26 mouse cellular contexts compared by ENCODE assay signal in genomic region chr19:25180547-25180946, GRCm38 (mm10). TPM values are rescaled to one million over a fixed set of nuclear protein-coding genes. Genes with fewer than 3 reads are reported as not detected.
A peak's percentile ranks its signal among the peaks of the same experiment; 100 is the strongest.
DNase-seq lines count a peak whose midpoint lies in the region; ATAC-seq and TF ChIP-seq lines count a peak whose summit lies in the region.
"Had no signal": no experiment of that assay in that cellular context is flagged by ENCODE, and none has a peak within 500 bp of the region (broad histone marks: within the 10 kb centered on the region; RNA-seq: fewer than 3 reads in every experiment).

No protein-coding gene starts in this region.

- H3K4me3 ChIP-seq in heart, embryonic 10.5 days: no peak overlapping the region
- H3K4me3 ChIP-seq in heart, embryonic 13.5 days: no peak overlapping the region
- H3K4me3 ChIP-seq in heart, embryonic 16.5 days (ENCODE audit: low read length): no peak overlapping the region
- H3K4me3 ChIP-seq in limb, embryonic 14.5 days (replicated peaks; ENCODE audit: low read length): no peak overlapping the region
- H3K4me3 ChIP-seq in limb, embryonic 10.5 days: no peak overlapping the region
- H3K4me3 ChIP-seq: forebrain, embryonic 10.5 days; forebrain, embryonic 13.5 days had no signal

- no peak for DNase-seq in heart, embryonic 10.5 days (ENCODE audit: low spot score)
- DNase-seq in heart, postnatal 10 days: no peak
- no peak for DNase-seq in heart, adult 18-20 months
- DNase-seq in heart, adult 9 months (ENCODE audit: low spot score in 2 of 2): no peak
- DNase-seq in limb, embryonic 14.5 days (ENCODE audit: low spot score): peak; percentile 60
- DNase-seq in limb, embryonic 10.5 days (ENCODE audit: low spot score): no peak
- DNase-seq: adrenal gland, adult 2 months; adrenal gland, postnatal 14 days; cerebellum, adult 11 months; cerebellum, adult 8-10 months; cerebellum, postnatal 14 days; gastrocnemius, postnatal 10 days; gastrocnemius, postnatal 36 days; kidney, adult 18-20 months; kidney, adult 9 months had no signal

- H3K9ac ChIP-seq in heart, embryonic 13.5 days: no peak overlapping the region
- 0 out of 2 replicates have a peak overlapping the region, but pooled peaks have one; percentile 12 for H3K9ac ChIP-seq in heart, embryonic 16.5 days (ENCODE audit: low read length)
- no peak overlapping the region for H3K9ac ChIP-seq in limb, embryonic 14.5 days (ENCODE audit: low read depth, low read length, severe bottlenecking)
- H3K9ac ChIP-seq: forebrain, embryonic 13.5 days; hindbrain, embryonic 14.5 days had no signal

- no peak for TF ChIP-seq POLR2A in limb, embryonic 14.5 days (IDR thresholded peaks at IDR 0.05; ENCODE audit: borderline replicate concordance, extremely low read depth, insufficient read depth, insufficient read length)

- H3K27ac ChIP-seq in heart, embryonic 10.5 days: peak overlapping the region; percentile 52
- peak overlapping the region; percentile 81 for H3K27ac ChIP-seq in heart, embryonic 13.5 days (replicated peaks)
- peak overlapping the region; percentile 76 for H3K27ac ChIP-seq in heart, embryonic 16.5 days (ENCODE audit: low read length)
- no peak overlapping the region for H3K27ac ChIP-seq in limb, embryonic 14.5 days (replicated peaks; ENCODE audit: low read depth, low read length)
- H3K27ac ChIP-seq in limb, embryonic 10.5 days: no peak overlapping the region
- H3K27ac ChIP-seq: forebrain, embryonic 10.5 days; forebrain, embryonic 13.5 days; hindbrain, embryonic 14.5 days; hindbrain, postnatal 0 days had no signal

- no peak for ATAC-seq in heart, embryonic 13.5 days (ENCODE audit: extremely low read depth, insufficient number of reproducible peaks, low FRiP score, low TSS enrichment)
- ATAC-seq in heart, embryonic 16.5 days (replicated peaks; ENCODE audit: extremely low read depth, insufficient read depth, low FRiP score): peak; percentile 46; the same call in 1 of the 2 replicates
- no peak for ATAC-seq in limb, embryonic 14.5 days (ENCODE audit: low FRiP score, low read depth)
- ATAC-seq: forebrain, embryonic 13.5 days; forebrain, embryonic 16.5 days; hindbrain, postnatal 0 days; inflammation-experienced regulatory T-cells, adult 6 months; intestine, embryonic 16.5 days had no signal

- H3K27me3 ChIP-seq in heart, embryonic 10.5 days (ENCODE audit: insufficient read depth, poor library complexity, severe bottlenecking): no peaks in the 10 kb centered on the region
- no peaks in the 10 kb centered on the region for H3K27me3 ChIP-seq in heart, embryonic 13.5 days (replicated peaks)
- no peaks in the 10 kb centered on the region for H3K27me3 ChIP-seq in heart, embryonic 16.5 days (ENCODE audit: control insufficient read depth, insufficient read depth, low read length)
- H3K27me3 ChIP-seq in limb, embryonic 14.5 days (ENCODE audit: control insufficient read depth, insufficient read depth, low read length): no peaks in the 10 kb centered on the region
- H3K27me3 ChIP-seq in limb, embryonic 10.5 days (ENCODE audit: low read depth, poor library complexity, severe bottlenecking): no peaks in the 10 kb centered on the region
- H3K27me3 ChIP-seq: forebrain, embryonic 13.5 days had no signal

- 79% methylated on average over 6 of the region's 6 CpGs for WGBS in heart, embryonic 10.5 days
- WGBS in heart, embryonic 13.5 days: 64% methylated on average over 6 of the region's 6 CpGs
- WGBS in heart, embryonic 16.5 days: 68% methylated on average over 6 of the region's 6 CpGs
- WGBS in limb, embryonic 14.5 days: 81% methylated on average over 6 of the region's 6 CpGs
- 92% methylated on average over 6 of the region's 6 CpGs for WGBS in limb, embryonic 10.5 days

- H3K9me3 ChIP-seq in heart, embryonic 10.5 days: no peaks in the 10 kb centered on the region
- H3K9me3 ChIP-seq in heart, embryonic 13.5 days: no peaks in the 10 kb centered on the region
- H3K9me3 ChIP-seq in heart, embryonic 16.5 days (replicated peaks; ENCODE audit: control insufficient read depth, low read length): peaks cover 2% of the 10 kb centered on the region; the same call in 1 of the 2 replicates
- H3K9me3 ChIP-seq in limb, embryonic 14.5 days (ENCODE audit: control insufficient read depth, low read length): no peaks in the 10 kb centered on the region
- H3K9me3 ChIP-seq in limb, embryonic 10.5 days (replicated peaks): no peaks in the 10 kb centered on the region
- H3K9me3 ChIP-seq: forebrain, embryonic 10.5 days; forebrain, embryonic 13.5 days had no signal

- peak overlapping the region; percentile 18; the same call in 1 of the 2 replicates for H3K4me2 ChIP-seq in heart, embryonic 13.5 days
- 0 out of 2 replicates have a peak overlapping the region, but pooled peaks have one; percentile 15 for H3K4me2 ChIP-seq in heart, embryonic 16.5 days (ENCODE audit: low read depth, low read length)
- no peak overlapping the region for H3K4me2 ChIP-seq in limb, embryonic 14.5 days (replicated peaks; ENCODE audit: low read depth, low read length, severe bottlenecking)
- H3K4me2 ChIP-seq: forebrain, embryonic 13.5 days; hindbrain, embryonic 14.5 days had no signal

- H3K4me1 ChIP-seq in heart, embryonic 10.5 days: peaks cover 9% of the 10 kb centered on the region
- peaks cover 40% of the 10 kb centered on the region for H3K4me1 ChIP-seq in heart, embryonic 13.5 days
- H3K4me1 ChIP-seq in heart, embryonic 16.5 days (ENCODE audit: control insufficient read depth, insufficient read depth, low read length): peaks cover 11% of the 10 kb centered on the region
- peaks cover 9% of the 10 kb centered on the region for H3K4me1 ChIP-seq in limb, embryonic 14.5 days (ENCODE audit: control insufficient read depth, insufficient read depth, low read length)
- peaks cover 5% of the 10 kb centered on the region; the same call in 1 of the 2 replicates for H3K4me1 ChIP-seq in limb, embryonic 10.5 days
- H3K4me1 ChIP-seq: forebrain, embryonic 13.5 days had no signal

- no peaks in the 10 kb centered on the region for H3K36me3 ChIP-seq in heart, embryonic 10.5 days
- no peaks in the 10 kb centered on the region for H3K36me3 ChIP-seq in heart, embryonic 13.5 days
- H3K36me3 ChIP-seq in heart, embryonic 16.5 days (ENCODE audit: control insufficient read depth, insufficient read depth): no peaks in the 10 kb centered on the region
- H3K36me3 ChIP-seq in limb, embryonic 14.5 days (ENCODE audit: control insufficient read depth, insufficient read depth, low read length): no peaks in the 10 kb centered on the region
- no peaks in the 10 kb centered on the region for H3K36me3 ChIP-seq in limb, embryonic 10.5 days
- H3K36me3 ChIP-seq: forebrain, embryonic 10.5 days; G1E had no signal

- intact Hi-C loops in heart, postnatal 10 days (cut with DNase I): no loop called here

RNA-seq across cellular contexts. Expression of gene Kank1, which starts 56.2 kb away (rescaled TPM):
- polyA plus RNA-seq in heart, embryonic 10.5 days (2016; fragmentation: Nextera tagmentation; extraction: Ambion mirVana): 49.2 and 69.8 TPM in 2 replicates
- total RNA-seq in heart, postnatal 10 days (2021): 10 to 100 TPM; 40.1 to 51.6 TPM
- 45.7 and 50.4 TPM in 2 replicates for polyA plus RNA-seq in heart, embryonic 13.5 days (2015; fragmentation: Nextera tagmentation; extraction: Ambion mirVana)
- total RNA-seq in heart, adult 18-20 months (2021): 10 to 100 TPM; 37.2 to 38.1 TPM
- polyA plus RNA-seq in heart, embryonic 16.5 days (2015; fragmentation: Nextera tagmentation; extraction: Ambion mirVana): 40.9 and 41.8 TPM in 2 replicates
- 38.2 and 51.3 TPM in 2 replicates for polyA plus RNA-seq in limb, embryonic 14.5 days (2012; rRNA removed)
- polyA plus RNA-seq in limb, embryonic 14.5 days (2014; fragmentation: Nextera tagmentation; extraction: Ambion mirVana): 26.0 and 35.5 TPM in 2 replicates
- 16.9 and 33.7 TPM in 2 replicates for polyA plus RNA-seq in limb, embryonic 10.5 days (2016; fragmentation: Nextera tagmentation; extraction: Ambion mirVana)
- total RNA-seq: granulocyte monocyte progenitor cell, adult 5-6 weeks had no signal
- polyA plus RNA-seq: G1E; inflammation-experienced regulatory T-cells, adult 6 months had no signal

Comparison
In these comparisons a context has a peak if more than half of its experiments do, and no peak if none do; other contexts are left out.
1. H3K27ac ChIP-seq: peak in heart, embryonic 10.5 days (single experiment), heart, embryonic 13.5 days (single experiment) and heart, embryonic 16.5 days (single experiment); none in limb, embryonic 14.5 days (single experiment) and limb, embryonic 10.5 days (single experiment).